Mouse (Mus musculus) hindbrain, embryonic 12.5 days (tissue): ENCODE data around the gene Krtap28-13. TPM values are rescaled to one million over a fixed set of nuclear protein-coding genes. Genes with fewer than 3 reads are reported as not detected.
A peak's percentile ranks its signal among the peaks of the same experiment; 100 is the strongest.

Experiments used
- ATAC-seq: fragments of 200-750 bp; cut with Nextera tagmentation; 2 replicates; pipeline ENCODE4 v1.8.0; 2017; ENCODE audit warnings: moderate TSS enrichment; ENCODE audit not compliant: low FRiP score
- H3K27ac ChIP-seq: fragments of 300-500 bp; sonication (generic); 2 replicates; pipeline ENCODE4 v1.5.1; 2016; ENCODE audit warnings: mild to moderate bottlenecking
- H3K27me3 ChIP-seq: fragments of 300-500 bp; sonication (generic); 2 replicates; pipeline ENCODE4 v1.6.1; 2016; ENCODE audit warnings: mild to moderate bottlenecking
- H3K36me3 ChIP-seq: fragments of 300-500 bp; sonication (generic); 2 replicates; pipeline ENCODE4 v1.6.1; 2016; ENCODE audit warnings: mild to moderate bottlenecking
- H3K4me1 ChIP-seq: fragments of 300-500 bp; sonication (generic); 2 replicates; pipeline ENCODE4 v1.6.1; 2016
- H3K4me2 ChIP-seq: fragments of 300-500 bp; sonication (generic); replicated peaks from 2 replicates; pipeline ENCODE4 v1.6.1; 2016; ENCODE audit warnings: mild to moderate bottlenecking
- H3K4me3 ChIP-seq: fragments of 300-500 bp; sonication (generic); 2 replicates; pipeline ENCODE4 v1.5.1; 2016; ENCODE audit warnings: mild to moderate bottlenecking
- H3K9ac ChIP-seq: fragments of 300-500 bp; sonication (generic); 2 replicates; pipeline ENCODE4 v1.6.1; 2016; ENCODE audit warnings: mild to moderate bottlenecking, moderate library complexity
- H3K9me3 ChIP-seq: fragments of 300-500 bp; sonication (generic); replicated peaks from 2 replicates; pipeline ENCODE4 v1.6.1; 2016; ENCODE audit warnings: mild to moderate bottlenecking
- WGBS: fragments of 180-500 bp; shearing (Covaris S2); methylation state at CpG from one replicate; pipeline ENCODE4 v1.1.7; 2016; 5-methylcytosine and 5-hydroxymethylcytosine counted together
- polyA plus RNA-seq: library from polyadenylated mRNA; unstranded; fragments of >200 nt; fragmentation: Nextera tagmentation; extraction: Ambion mirVana; gene quantifications from 2 replicates; pipeline ENCODE4 v1.2.1, GENCODE M21; 2016

Krtap28-13 gene
- polyA plus RNA-seq, 1 experiment from 2014 or later = not detected

GRCm38 (mm10) chr1:83058481-83058880 is 2.2 kb upstream of the Krtap28-13 start:
- ATAC-seq = no peak

GRCm38 (mm10) chr1:83059278-83059677 is 1.5 kb upstream of the Krtap28-13 start, which contains the start of gene A030005K14Rik:
A030005K14Rik (minus strand) TSS chr1:83059378.
- no peaks in the 10 kb centered on the region for H3K9me3 ChIP-seq
- H3K4me2 ChIP-seq = no peak within 1 kb of the TSS
- WGBS = 91% methylated on average over 9 of the region's 9 CpGs
- H3K9ac ChIP-seq = no peak within 1 kb of the TSS
- ATAC-seq = no peak
- H3K27me3 ChIP-seq = no peaks in the 10 kb centered on the region
- no peaks in the 10 kb centered on the region for H3K36me3 ChIP-seq
- no peak within 1 kb of the TSS for H3K27ac ChIP-seq
- no peak within 1 kb of the TSS for H3K4me3 ChIP-seq
- H3K4me1 ChIP-seq = no peaks in the 10 kb centered on the region

More at GRCm38 (mm10) chr1:83058481-83058880, 2.2 kb upstream of the Krtap28-13 start:
- Histone ChIP-seq H3K4me3 (no peak overlapping the region), H3K9me3 (no peaks in the 10 kb centered on the region), H3K9ac (no peak overlapping the region), H3K4me2 (no peak overlapping the region), H3K27me3 (no peaks in the 10 kb centered on the region), H3K27ac (no peak overlapping the region), H3K36me3 (no peaks in the 10 kb centered on the region), H3K4me1 (no peaks in the 10 kb centered on the region)
- WGBS = 41% methylated on average over 1 of the region's 1 CpGs

DNA sequence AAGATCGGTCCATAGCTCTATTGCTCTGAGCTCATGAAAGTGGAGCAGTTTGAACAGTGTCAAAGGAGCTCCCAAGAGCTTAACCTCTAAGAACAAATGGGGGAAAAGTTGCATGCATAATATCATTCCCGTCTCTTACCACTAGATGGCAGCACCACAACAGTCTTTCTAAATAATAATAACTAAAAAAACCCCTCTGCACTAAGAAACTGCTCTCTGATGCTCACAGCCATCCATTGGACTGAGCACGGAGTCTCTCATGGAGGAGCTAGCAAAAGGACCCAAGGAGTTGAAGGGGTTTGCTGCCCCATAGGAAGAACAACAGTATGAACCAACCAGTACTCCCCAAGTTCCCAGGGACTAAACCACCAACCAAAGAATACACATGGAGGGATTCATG is 4.1 kb downstream of the Krtap28-13 start:
- WGBS = 33% methylated on average over 3 of the region's 3 CpGs
- ATAC-seq = no peak
- H3K4me3 ChIP-seq = no peak overlapping the region

DNA sequence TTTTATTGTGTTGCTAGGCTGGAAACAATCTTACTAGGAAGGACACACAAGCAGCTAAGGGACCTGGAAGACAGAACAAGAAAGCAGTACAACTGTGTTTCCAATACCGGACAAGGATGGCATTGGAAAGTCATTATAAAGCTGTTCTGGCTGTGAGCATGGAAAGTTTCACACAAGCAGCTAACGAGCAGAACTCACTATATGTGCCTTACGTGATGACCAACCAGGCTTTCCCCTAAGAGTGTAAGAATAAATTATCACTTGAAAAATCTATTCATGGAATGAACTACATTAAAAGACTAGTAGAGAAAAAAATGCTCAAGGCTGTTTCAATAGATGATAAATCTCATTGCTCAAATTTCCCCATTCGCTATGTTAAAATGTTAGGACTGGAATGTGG is 5.8 kb downstream of the Krtap28-13 start:
- no peaks in the 10 kb centered on the region for H3K36me3 ChIP-seq

More for the DNA sequence above, 4.1 kb downstream of the Krtap28-13 start:
- H3K9me3 ChIP-seq = no peaks in the 10 kb centered on the region
- no peaks in the 10 kb centered on the region for H3K4me1 ChIP-seq
- no peak overlapping the region for H3K27ac ChIP-seq
- H3K27me3 ChIP-seq = no peaks in the 10 kb centered on the region
- H3K9ac ChIP-seq = no peak overlapping the region
- no peak overlapping the region for H3K4me2 ChIP-seq
- H3K36me3 ChIP-seq = no peaks in the 10 kb centered on the region

DNA sequence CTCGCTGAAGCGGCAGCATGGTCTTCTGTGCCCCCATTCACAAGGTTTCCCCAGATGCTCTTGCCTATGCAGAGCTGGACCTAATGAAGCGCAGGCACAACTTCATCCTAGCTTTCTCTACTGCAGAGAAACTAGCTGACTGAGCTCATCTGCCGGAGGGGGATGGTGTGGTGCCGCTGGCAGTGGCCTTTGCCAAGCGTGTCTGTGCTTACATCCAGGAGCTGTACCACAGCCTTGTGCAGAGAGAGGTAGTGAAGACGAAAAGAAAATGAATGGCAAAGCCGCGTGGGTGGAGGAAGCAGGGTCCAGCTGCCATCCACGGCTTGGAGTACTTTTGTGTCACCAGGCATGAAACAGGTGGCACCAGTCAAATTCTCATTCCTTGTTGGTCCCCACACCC is 6.5 kb downstream of the Krtap28-13 start:
- no peak overlapping the region for H3K4me3 ChIP-seq
- no peaks in the 10 kb centered on the region for H3K36me3 ChIP-seq
- no peaks in the 10 kb centered on the region for H3K9me3 ChIP-seq
- H3K27me3 ChIP-seq = no peaks in the 10 kb centered on the region
- H3K4me2 ChIP-seq = no peak overlapping the region
- no peak overlapping the region for H3K9ac ChIP-seq
- no peaks in the 10 kb centered on the region for H3K4me1 ChIP-seq
- 92% methylated on average over 10 of the region's 10 CpGs for WGBS
- ATAC-seq = no peak
- H3K27ac ChIP-seq = no peak overlapping the region

More for the DNA sequence above, 5.8 kb downstream of the Krtap28-13 start:
- no peak overlapping the region for H3K4me2 ChIP-seq
- 95% methylated on average over 4 of the region's 4 CpGs for WGBS
- H3K27ac ChIP-seq = no peak overlapping the region
- H3K9me3 ChIP-seq = no peaks in the 10 kb centered on the region
- no peak overlapping the region for H3K4me3 ChIP-seq
- no peaks in the 10 kb centered on the region for H3K4me1 ChIP-seq
- no peak overlapping the region for H3K9ac ChIP-seq
- no peak for ATAC-seq
- no peaks in the 10 kb centered on the region for H3K27me3 ChIP-seq

DNA sequence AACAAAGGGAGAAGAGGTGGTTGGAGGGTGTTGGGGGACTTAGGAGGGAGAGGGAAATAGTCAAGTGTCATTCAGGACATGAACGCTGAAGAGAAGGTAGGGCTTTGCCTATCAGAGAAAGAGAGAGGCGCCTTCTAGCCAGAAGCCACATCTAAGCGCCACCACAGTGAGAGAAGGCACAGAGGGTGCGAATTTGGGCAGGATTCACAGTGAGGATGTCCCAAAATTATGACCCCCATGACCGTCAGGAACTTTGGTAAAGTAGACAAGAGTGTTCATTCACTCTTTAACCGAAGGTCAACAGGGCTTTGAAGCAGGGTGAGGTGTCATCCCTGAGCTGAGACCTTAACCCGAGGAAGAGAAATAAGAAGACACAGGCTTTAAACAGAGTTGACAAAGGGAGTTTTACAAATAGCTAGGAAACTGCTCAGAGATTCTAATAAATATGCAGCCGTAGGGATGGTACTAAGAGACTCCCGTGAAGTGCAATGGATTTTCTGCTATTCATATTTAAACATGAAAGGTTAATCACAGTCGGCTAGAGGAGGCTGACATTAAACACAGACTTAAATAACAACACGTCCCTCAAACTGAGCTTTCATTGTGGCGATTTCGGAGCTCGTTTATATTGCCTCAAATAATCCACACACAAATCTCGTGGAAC is 14.9 kb downstream of the Krtap28-13 start:
- Histone ChIP-seq H3K9me3 (no peaks in the 10 kb centered on the region), H3K27ac (no peak overlapping the region), H3K4me3 (peak overlapping the region; percentile 13; the same call in 1 of the 2 replicates), H3K27me3 (no peaks in the 10 kb centered on the region), H3K4me2 (peak overlapping the region; percentile 39), H3K36me3 (no peaks in the 10 kb centered on the region), H3K4me1 (no peaks in the 10 kb centered on the region), H3K9ac (no peak overlapping the region)
- ATAC-seq = no peak
- 43% methylated on average over 15 of the region's 15 CpGs for WGBS

- Histone ChIP-seq H3K4me1 (no peaks in the 10 kb centered on the region), H3K36me3 (no peaks in the 10 kb centered on the region), H3K27me3 (no peaks in the 10 kb centered on the region), H3K9ac (no peak overlapping the region), H3K4me3 (peak overlapping the region; percentile 13; the same call in 1 of the 2 replicates), H3K4me2 (peak overlapping the region; percentile 39), H3K27ac (no peak overlapping the region), H3K9me3 (no peaks in the 10 kb centered on the region)
- peak; percentile 85 for ATAC-seq
- 49% methylated on average over 11 of the region's 11 CpGs for WGBS
Measured at GRCm38 (mm10) chr1:83076190-83076917, 15.6 kb downstream of the Krtap28-13 start.

DNA sequence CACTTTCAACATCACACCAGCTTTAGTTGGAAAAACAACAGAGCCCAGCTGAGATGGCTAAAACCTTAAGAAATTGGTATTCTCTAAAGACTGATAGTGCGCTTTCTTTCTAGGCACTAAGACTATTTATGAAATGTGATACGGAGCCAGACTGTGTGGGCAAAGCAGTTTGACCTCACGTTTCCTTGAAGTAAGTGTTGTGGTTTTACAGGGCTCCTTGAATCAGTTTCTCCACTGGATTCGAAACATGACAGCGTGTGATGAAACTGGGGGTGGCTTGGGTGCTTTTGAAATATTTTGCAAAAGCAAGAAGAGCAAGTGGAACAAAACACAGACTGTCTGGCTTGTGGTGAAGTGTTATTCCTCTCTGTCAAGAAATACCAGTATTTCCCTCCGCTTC is 16.3 kb downstream of the Krtap28-13 start:
- Histone ChIP-seq H3K4me2 (no peak overlapping the region), H3K4me1 (no peaks in the 10 kb centered on the region), H3K27ac (no peak overlapping the region), H3K4me3 (no peak overlapping the region), H3K27me3 (no peaks in the 10 kb centered on the region), H3K9ac (no peak overlapping the region), H3K9me3 (no peaks in the 10 kb centered on the region), H3K36me3 (no peaks in the 10 kb centered on the region)
- WGBS = 74% methylated on average over 6 of the region's 6 CpGs
- ATAC-seq = no peak

DNA sequence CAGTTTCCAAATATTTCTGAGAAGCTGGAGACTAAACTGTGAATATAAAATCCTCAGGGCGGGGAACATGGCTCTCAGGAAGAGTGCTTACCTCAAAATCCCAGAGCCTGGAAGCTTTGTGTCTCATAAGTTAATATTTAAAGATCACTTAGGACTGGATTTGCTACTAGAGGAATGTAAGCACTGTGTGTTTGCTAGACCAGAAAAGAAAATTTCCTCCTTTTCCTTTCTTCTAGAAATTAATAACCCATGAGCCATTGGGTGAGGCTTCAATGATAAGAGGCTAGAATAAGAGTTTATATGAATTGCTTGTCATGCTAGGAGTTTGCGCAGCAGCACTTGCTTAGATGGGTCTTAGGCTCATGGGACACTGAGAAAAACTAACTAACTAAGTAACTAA is 24.1 kb downstream of the Krtap28-13 start:
- 96% methylated on average over 2 of the region's 2 CpGs for WGBS
- no peaks in the 10 kb centered on the region for H3K36me3 ChIP-seq
- ATAC-seq = no peak

DNA sequence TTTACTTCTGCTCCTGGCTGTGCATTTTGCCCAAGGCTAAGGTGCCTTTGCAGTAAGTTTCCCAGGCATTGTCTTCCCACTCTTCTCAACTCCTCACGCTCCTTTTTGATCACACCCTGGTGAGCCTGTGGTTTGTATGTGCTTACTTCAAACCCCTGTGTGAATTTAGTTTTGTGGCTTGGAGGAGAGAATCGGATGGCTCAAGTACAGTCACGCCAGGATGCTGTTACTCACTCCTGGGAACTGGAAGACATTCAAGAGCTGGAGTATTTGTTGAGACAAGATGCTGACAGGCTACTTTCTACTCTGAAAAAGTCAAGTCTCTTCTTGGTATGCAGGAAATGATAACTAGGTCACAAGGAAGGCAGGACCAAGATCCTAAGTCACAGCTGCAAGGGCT is 30.5 kb downstream of the Krtap28-13 start:
- no peaks in the 10 kb centered on the region for H3K4me1 ChIP-seq
- H3K4me3 ChIP-seq = no peak overlapping the region
- H3K9ac ChIP-seq = no peak overlapping the region
- no peaks in the 10 kb centered on the region for H3K36me3 ChIP-seq
- no peak overlapping the region for H3K27ac ChIP-seq
- H3K4me2 ChIP-seq = no peak overlapping the region
- no peaks in the 10 kb centered on the region for H3K27me3 ChIP-seq
- no peak for ATAC-seq
- H3K9me3 ChIP-seq = no peaks in the 10 kb centered on the region
- 76% methylated on average over 3 of the region's 3 CpGs for WGBS

More for the DNA sequence above, 24.1 kb downstream of the Krtap28-13 start:
- H3K9me3 ChIP-seq = no peaks in the 10 kb centered on the region
- no peak overlapping the region for H3K4me3 ChIP-seq
- no peaks in the 10 kb centered on the region for H3K27me3 ChIP-seq
- no peak overlapping the region for H3K4me2 ChIP-seq
- H3K4me1 ChIP-seq = no peaks in the 10 kb centered on the region
- no peak overlapping the region for H3K9ac ChIP-seq
- H3K27ac ChIP-seq = no peak overlapping the region

- Histone ChIP-seq H3K9ac (no peak overlapping the region), H3K4me3 (no peak overlapping the region), H3K4me2 (no peak overlapping the region), H3K9me3 (no peaks in the 10 kb centered on the region), H3K27me3 (no peaks in the 10 kb centered on the region), H3K4me1 (no peaks in the 10 kb centered on the region), H3K36me3 (no peaks in the 10 kb centered on the region), H3K27ac (no peak overlapping the region)
- ATAC-seq = no peak
- 79% methylated on average over 4 of the region's 4 CpGs for WGBS
Measured at GRCm38 (mm10) chr1:83096935-83097334, 36.2 kb downstream of the Krtap28-13 start.

- 78% methylated on average over 2 of the region's 2 CpGs for WGBS
- Histone ChIP-seq H3K4me2 (no peak overlapping the region), H3K9ac (no peak overlapping the region), H3K4me3 (no peak overlapping the region), H3K27ac (no peak overlapping the region), H3K4me1 (no peaks in the 10 kb centered on the region), H3K9me3 (no peaks in the 10 kb centered on the region), H3K27me3 (no peaks in the 10 kb centered on the region), H3K36me3 (no peaks in the 10 kb centered on the region)
- ATAC-seq = no peak
Measured at GRCm38 (mm10) chr1:83099160-83099559, 38.4 kb downstream of the Krtap28-13 start.
